Mouse (Mus musculus): ENCODE results near the gene Greb1. TPM values are rescaled to one million over a fixed set of nuclear protein-coding genes. Genes with fewer than 3 reads are reported as not detected.

The Greb1 gene
- total RNA-seq, 2 experiments from 2014 or later = not detected

DNA sequence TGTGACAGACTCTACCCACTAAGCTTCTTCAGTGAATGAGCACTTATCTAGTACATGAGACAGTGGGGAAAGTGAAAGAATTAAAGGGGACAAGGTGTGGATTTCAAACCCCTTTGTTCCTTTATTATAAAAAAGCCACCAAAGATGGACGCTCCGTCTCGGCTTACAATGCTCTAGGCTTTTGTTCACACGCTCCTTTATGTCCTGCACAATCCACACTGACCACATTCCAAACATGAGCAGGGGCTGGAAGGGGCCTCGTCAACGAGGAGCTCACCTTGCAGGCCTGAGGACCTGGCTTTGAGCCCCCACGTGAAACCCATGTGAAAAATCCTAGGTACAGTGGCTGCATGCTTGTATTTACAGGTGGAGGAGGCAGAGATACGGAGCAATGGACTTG is 156.0 kb downstream of the Greb1 start:
- no peak for ATAC-seq (replicated peaks; ENCODE audit: low FRiP score, poor library complexity, severe bottlenecking)

- ATAC-seq (replicated peaks; ENCODE audit: low FRiP score, poor library complexity, severe bottlenecking) = no peak
These were observed 157.0 kb downstream of the Greb1 start for GRCm38 (mm10) chr12:16643508-16644345.

DNA sequence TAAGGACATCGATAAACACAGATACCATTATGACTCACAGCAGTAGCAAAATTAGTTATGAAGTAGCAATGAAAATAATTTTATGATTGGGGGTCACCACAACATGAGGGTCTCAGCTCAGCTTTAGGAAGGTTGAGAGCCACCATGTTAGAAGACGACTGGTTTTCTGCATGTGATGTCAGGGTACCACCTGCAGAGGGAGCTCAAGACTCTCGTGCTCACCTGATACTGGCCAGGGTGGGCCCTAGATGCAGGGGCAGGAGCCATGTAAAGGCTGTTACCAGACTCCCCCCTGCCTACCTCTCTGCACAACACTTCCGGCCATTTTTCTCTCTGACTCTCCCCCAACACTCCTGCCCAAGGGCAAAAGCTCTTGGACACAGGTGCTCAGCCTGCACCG is 158.7 kb downstream of the Greb1 start:
- ATAC-seq (replicated peaks; ENCODE audit: low FRiP score, poor library complexity, severe bottlenecking) = no peak

- no peak for ATAC-seq (replicated peaks; ENCODE audit: low FRiP score, poor library complexity, severe bottlenecking)
These were observed 160.6 kb downstream of the Greb1 start for GRCm38 (mm10) chr12:16640075-16640474.

DNA sequence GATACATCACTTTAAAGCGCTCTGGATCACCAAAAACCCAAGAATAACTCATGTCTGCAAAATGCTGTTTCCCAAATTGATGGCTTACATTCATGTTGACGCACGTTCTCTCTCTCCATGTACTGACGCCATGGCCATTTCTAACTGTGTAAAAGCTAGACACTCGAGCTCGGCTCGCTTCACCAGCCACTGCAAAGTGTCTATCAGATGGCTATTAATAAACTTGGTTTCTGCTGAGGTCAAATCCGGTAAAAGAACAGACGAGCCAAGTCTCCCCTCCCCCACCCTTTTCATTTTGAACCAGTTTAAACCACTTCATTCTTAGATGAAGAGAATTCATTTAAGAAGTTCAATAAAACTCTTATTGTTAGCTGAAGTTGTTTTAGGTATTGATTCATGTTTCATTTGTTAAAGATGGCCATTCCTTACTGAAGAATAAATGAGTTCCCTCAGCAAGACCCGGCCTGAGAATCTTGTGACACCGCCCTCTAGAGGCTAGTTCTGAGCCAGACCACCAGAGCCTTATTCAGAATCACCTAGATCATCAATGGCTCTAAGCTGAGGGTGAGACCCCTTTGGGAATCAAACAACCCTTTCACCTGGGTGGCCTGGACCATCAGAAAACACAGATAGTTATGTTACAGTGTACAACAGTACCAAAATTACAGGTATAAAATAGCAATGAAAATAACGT is 161.5 kb downstream of the Greb1 start:
- no peak for ATAC-seq (replicated peaks; ENCODE audit: low FRiP score, poor library complexity, severe bottlenecking)

DNA sequence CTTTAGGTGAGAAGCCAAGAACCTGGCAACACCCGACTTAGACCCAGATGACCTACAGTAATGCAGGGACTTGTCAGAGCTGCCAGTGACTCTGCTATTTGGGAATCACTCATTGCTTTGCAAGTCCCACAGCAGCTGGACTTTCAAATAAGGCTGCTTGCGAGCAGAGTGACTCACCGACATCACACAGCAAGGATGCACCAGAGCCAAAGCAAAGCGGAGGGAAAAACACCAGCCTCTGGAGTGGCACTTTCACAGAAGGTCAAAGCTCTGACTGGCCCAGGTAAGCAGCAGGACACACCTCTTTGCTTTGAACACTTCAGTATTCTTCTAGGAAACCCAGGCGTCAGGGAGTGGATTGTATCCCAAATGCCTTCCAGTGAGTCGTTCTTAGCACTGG is 164.9 kb downstream of the Greb1 start:
- no peak for ATAC-seq (replicated peaks; ENCODE audit: low FRiP score, poor library complexity, severe bottlenecking)

DNA sequence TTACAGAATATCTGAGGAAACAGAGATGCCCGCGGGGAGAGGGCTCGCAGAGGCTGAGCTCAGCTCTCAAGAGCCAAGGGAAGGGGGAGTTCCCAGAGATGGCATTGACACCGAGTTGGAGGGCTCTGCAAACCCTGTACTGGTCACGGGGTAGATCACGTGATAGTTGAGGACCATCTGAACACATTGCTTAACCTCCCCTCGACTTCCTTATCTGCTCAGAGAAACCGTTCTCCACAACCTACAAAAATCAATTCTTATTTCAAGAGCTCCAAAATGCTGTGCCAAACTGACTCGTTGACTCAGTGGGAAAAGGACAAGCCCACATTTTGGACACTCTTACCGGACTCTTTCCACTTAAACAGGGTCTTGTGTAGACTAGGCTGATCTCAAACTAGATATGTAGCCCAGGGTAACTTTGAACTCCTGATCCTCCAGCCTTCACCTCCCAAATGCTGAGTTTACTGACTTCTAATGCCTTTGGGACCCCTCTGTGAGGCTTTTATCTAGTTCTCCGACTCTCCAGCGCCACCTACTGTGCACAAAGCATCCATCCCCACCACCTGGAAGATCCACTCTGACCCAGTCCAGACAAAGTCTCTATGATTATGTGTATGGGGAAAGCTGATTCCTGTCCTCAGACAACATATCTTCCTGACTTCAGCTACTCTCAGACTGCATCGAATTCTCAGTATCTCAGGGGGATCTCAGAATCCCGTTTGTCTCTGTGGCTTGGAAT is 166.4 kb downstream of the Greb1 start:
- no peak for ATAC-seq (replicated peaks; ENCODE audit: low FRiP score, poor library complexity, severe bottlenecking)

DNA sequence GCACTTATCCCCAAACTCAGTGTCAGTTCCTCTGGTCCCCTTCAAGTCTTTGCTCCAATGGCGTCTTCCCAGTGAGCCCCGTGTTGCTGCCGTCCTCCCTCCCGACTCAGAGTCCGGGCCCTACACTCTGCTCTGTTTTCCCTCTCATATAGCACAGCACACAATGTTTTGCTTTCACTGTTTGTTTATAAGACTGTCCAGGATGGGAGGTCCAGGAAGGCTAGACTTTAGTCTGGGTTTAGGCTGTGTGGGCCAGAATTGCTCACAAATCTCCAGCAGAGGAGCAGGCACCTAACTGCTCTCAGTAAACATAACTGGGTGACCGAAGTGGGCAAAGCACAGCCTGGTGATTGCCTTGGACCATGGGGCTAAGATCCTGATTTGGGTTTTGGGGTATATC is 167.5 kb downstream of the Greb1 start:
- ATAC-seq (replicated peaks; ENCODE audit: low FRiP score, poor library complexity, severe bottlenecking) = no peak

- no peak for ATAC-seq (replicated peaks; ENCODE audit: low FRiP score, poor library complexity, severe bottlenecking)
These were observed 169.3 kb downstream of the Greb1 start for GRCm38 (mm10) chr12:16631423-16631822.

- no peak for ATAC-seq (replicated peaks; ENCODE audit: low FRiP score, poor library complexity, severe bottlenecking)
These were observed 169.9 kb downstream of the Greb1 start for GRCm38 (mm10) chr12:16630866-16631185.

DNA sequence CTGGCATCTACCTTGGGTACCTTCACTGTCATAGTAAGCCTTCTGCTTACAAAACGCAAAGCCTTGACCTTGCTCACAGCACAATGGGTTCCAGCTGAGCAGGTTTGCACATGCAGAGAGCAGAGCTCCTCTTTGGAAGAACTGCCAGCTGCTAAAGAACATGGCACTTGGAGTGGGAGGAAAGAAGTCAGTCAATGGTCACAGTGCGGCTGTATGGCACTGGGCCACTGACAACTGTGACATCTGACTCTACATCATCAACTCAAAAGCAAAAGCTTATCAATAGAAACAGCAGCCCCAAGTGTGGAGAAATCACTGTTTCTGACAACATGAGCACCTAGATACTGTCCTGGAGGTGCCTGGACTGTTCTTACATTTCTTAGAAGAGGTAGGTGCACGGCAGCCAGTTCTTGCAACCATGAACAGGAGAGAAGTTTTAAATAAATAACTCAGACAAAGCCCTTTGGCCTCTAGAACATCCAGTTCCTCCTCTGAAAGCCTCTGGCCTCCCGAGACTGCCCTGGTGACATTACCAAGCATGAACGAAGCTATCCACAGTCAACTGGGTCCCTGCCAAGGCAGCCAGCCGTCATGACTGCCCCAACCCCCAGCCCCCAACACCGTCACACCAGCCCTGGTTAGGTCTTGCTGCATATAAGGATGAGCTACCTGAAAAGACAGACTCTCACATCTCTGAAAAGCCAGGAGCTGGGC is 170.4 kb downstream of the Greb1 start:
- ATAC-seq (replicated peaks; ENCODE audit: low FRiP score, poor library complexity, severe bottlenecking) = no peak

Other genes starting within 250 kb of the Greb1 start
- 3.3 and 3.6 TPM in 2 replicates for gene Lpin1, start 189.9 kb downstream of the Greb1 start, total RNA-seq (2015; ENCODE audit: low replicate concordance)
- gene Lpin1, start 189.9 kb downstream of the Greb1 start, total RNA-seq (2017; ENCODE audit: low replicate concordance) = 3.8 and 4.2 TPM in 2 replicates
- not detected in 2 replicates for gene Ntsr2, start 147.5 kb downstream of the Greb1 start, total RNA-seq (2015; ENCODE audit: low replicate concordance)
- not detected in 2 replicates for gene Ntsr2, start 147.5 kb downstream of the Greb1 start, total RNA-seq (2017; ENCODE audit: low replicate concordance)
- gene E2f6, start 10.1 kb upstream of the Greb1 start, total RNA-seq (2015; ENCODE audit: low replicate concordance) = 7.7 and 10.4 TPM in 2 replicates
- 6.1 and 12.4 TPM in 2 replicates for gene E2f6, start 10.1 kb upstream of the Greb1 start, total RNA-seq (2017; ENCODE audit: low replicate concordance)
- gene Rock2, start 94.0 kb upstream of the Greb1 start, total RNA-seq (2015; ENCODE audit: low replicate concordance) = 15.5 and 21.9 TPM in 2 replicates
- gene Rock2, start 94.0 kb upstream of the Greb1 start, total RNA-seq (2017; ENCODE audit: low replicate concordance) = 21.3 and 24.2 TPM in 2 replicates
- gene Pqlc3, start 199.5 kb upstream of the Greb1 start, total RNA-seq (2015; ENCODE audit: low replicate concordance) = 18.0 and 34.0 TPM in 2 replicates
- gene Pqlc3, start 199.5 kb upstream of the Greb1 start, total RNA-seq (2017; ENCODE audit: low replicate concordance) = 9.5 and 20.1 TPM in 2 replicates
- gene 2410004P03Rik, start 210.8 kb upstream of the Greb1 start, total RNA-seq (2015; ENCODE audit: low replicate concordance) = not detected in 2 replicates
- not detected in 2 replicates for gene 2410004P03Rik, start 210.8 kb upstream of the Greb1 start, total RNA-seq (2017; ENCODE audit: low replicate concordance)

Data from erythroblast, adult 5-6 weeks (primary cell).